In genomic region chr5:121835949-121836691, GRCm38 (mm10) we compare ENCODE assay signal across 8 mouse cellular contexts. TPM values are rescaled to one million over a fixed set of nuclear protein-coding genes. Genes with fewer than 3 reads are reported as not detected.
A peak's percentile ranks its signal among the peaks of the same experiment; 100 is the strongest.
DNase-seq lines count a peak whose midpoint lies in the region; ATAC-seq and TF ChIP-seq lines count a peak whose summit lies in the region.

No protein-coding gene starts in this region.

- peaks cover 55% of the 10 kb centered on the region for H3K79me2 ChIP-seq in C2C12 (ENCODE audit: control insufficient read depth, insufficient read depth)

- peak; percentile 19; the same call in 1 of the 2 replicates for ATAC-seq in forebrain, embryonic 11.5 days (replicated peaks; ENCODE audit: low FRiP score)
- peak; percentile 17; the same call in 1 of the 2 replicates for ATAC-seq in hindbrain, embryonic 15.5 days (ENCODE audit: low FRiP score, low read depth)
- ATAC-seq in liver, embryonic 16.5 days (ENCODE audit: low read depth), result peak; percentile 6
- ATAC-seq in neural tube, embryonic 15.5 days (ENCODE audit: low FRiP score), result peak; percentile 4; the same call in 1 of the 2 replicates

- WGBS in forebrain, embryonic 11.5 days, result under 1% methylated on average over 45 of the region's 51 CpGs
- whole genome bisulfite sequencing in hindbrain, embryonic 15.5 days, result under 1% methylated on average over 48 of the region's 51 CpGs
- WGBS in liver, embryonic 16.5 days (ENCODE audit: insufficient replicate concordance), result under 1% methylated on average over 51 of the region's 51 CpGs
- WGBS in neural tube, embryonic 15.5 days, result under 1% methylated on average over 51 of the region's 51 CpGs

- H3K27ac ChIP-seq in forebrain, embryonic 11.5 days (ENCODE audit: low read depth, low read length), result no peak overlapping the region
- peak overlapping the region; percentile 49 for H3K27ac ChIP-seq in hindbrain, embryonic 15.5 days (replicated peaks)
- H3K27ac ChIP-seq in liver, embryonic 16.5 days (ENCODE audit: low read length), result peak overlapping the region; percentile 92
- peak overlapping the region; percentile 74 for H3K27ac ChIP-seq in neural tube, embryonic 15.5 days (replicated peaks)

- no peaks in the 10 kb centered on the region for H3K27me3 ChIP-seq in C2C12 (ENCODE audit: control insufficient read depth, insufficient read depth, insufficient read length)
- peaks cover 28% of the 10 kb centered on the region for H3K27me3 ChIP-seq in forebrain, embryonic 11.5 days (ENCODE audit: control insufficient read depth, insufficient read depth, low read length)
- peaks cover 24% of the 10 kb centered on the region for H3K27me3 ChIP-seq in hindbrain, embryonic 15.5 days
- peaks cover 9% of the 10 kb centered on the region for H3K27me3 ChIP-seq in liver, embryonic 16.5 days (ENCODE audit: control insufficient read depth, insufficient read depth, low read depth, low read length)
- H3K27me3 ChIP-seq in neural tube, embryonic 15.5 days (replicated peaks), result peaks cover 29% of the 10 kb centered on the region

- no peak for TF ChIP-seq CTCF in C2C12 (IDR thresholded peaks at IDR 0.05; ENCODE audit: control insufficient read depth, insufficient read depth, insufficient read length)

- peaks cover 32% of the 10 kb centered on the region for H3K4me1 ChIP-seq in forebrain, embryonic 11.5 days (replicated peaks; ENCODE audit: control insufficient read depth, insufficient read depth, low read length)
- peaks cover 58% of the 10 kb centered on the region for H3K4me1 ChIP-seq in hindbrain, embryonic 15.5 days (replicated peaks)
- H3K4me1 ChIP-seq in liver, embryonic 16.5 days (ENCODE audit: control insufficient read depth, low read depth, low read length), result peaks cover 64% of the 10 kb centered on the region
- H3K4me1 ChIP-seq in neural tube, embryonic 15.5 days, result peaks cover 62% of the 10 kb centered on the region

- peak overlapping the region; percentile 66 for H3K9ac ChIP-seq in forebrain, embryonic 11.5 days (ENCODE audit: low read length)
- H3K9ac ChIP-seq in hindbrain, embryonic 15.5 days, result peak overlapping the region; percentile 66
- H3K9ac ChIP-seq in liver, embryonic 16.5 days (ENCODE audit: low read depth, low read length), result peak overlapping the region; percentile 82
- peak overlapping the region; percentile 83 for H3K9ac ChIP-seq in neural tube, embryonic 15.5 days (replicated peaks)

- peaks cover 14% of the 10 kb centered on the region for H3K36me3 ChIP-seq in C2C12 (ENCODE audit: control insufficient read depth, insufficient read depth)
- no peaks in the 10 kb centered on the region for H3K36me3 ChIP-seq in forebrain, embryonic 11.5 days (ENCODE audit: control insufficient read depth, insufficient read depth, low read length)
- no peaks in the 10 kb centered on the region for H3K36me3 ChIP-seq in hindbrain, embryonic 15.5 days
- H3K36me3 ChIP-seq in liver, embryonic 16.5 days (ENCODE audit: control insufficient read depth, insufficient read depth), result no peaks in the 10 kb centered on the region
- no peaks in the 10 kb centered on the region for H3K36me3 ChIP-seq in neural tube, embryonic 15.5 days

- H3K79me3 ChIP-seq in C2C12 (ENCODE audit: low read depth), result peaks cover 45% of the 10 kb centered on the region

- no peaks in the 10 kb centered on the region for H3K9me3 ChIP-seq in forebrain, embryonic 11.5 days (ENCODE audit: control insufficient read depth, low read length)
- no peaks in the 10 kb centered on the region for H3K9me3 ChIP-seq in hindbrain, embryonic 15.5 days
- no peaks in the 10 kb centered on the region for H3K9me3 ChIP-seq in liver, embryonic 16.5 days (replicated peaks; ENCODE audit: control insufficient read depth, low read length)
- no peaks in the 10 kb centered on the region for H3K9me3 ChIP-seq in neural tube, embryonic 15.5 days (replicated peaks)

- peak overlapping the region; percentile 79 for H3K4me3 ChIP-seq in C2C12 (ENCODE audit: insufficient read depth, poor library complexity, severe bottlenecking)
- H3K4me3 ChIP-seq in forebrain, embryonic 11.5 days (ENCODE audit: low read depth, low read length), result peak overlapping the region; percentile 63
- peak overlapping the region; percentile 57 for H3K4me3 ChIP-seq in hindbrain, embryonic 15.5 days
- H3K4me3 ChIP-seq in liver, embryonic 16.5 days (ENCODE audit: low read depth, low read length), result peak overlapping the region; percentile 87
- H3K4me3 ChIP-seq in neural tube, embryonic 15.5 days (replicated peaks), result peak overlapping the region; percentile 80

- DNase-seq in embryo, embryonic 11 days, result peak; percentile 44
- no peak for DNase-seq in embryo, embryonic 9.5 days (ENCODE audit: extremely low spot score)
- no peak for DNase-seq in forebrain, embryonic 11.5 days (ENCODE audit: low spot score)
- no peak for DNase-seq in T-cell, adult 2 months (ENCODE audit: low spot score)

- H3K4me2 ChIP-seq in forebrain, embryonic 11.5 days (ENCODE audit: low read depth, low read length, severe bottlenecking), result peak overlapping the region; percentile 92
- H3K4me2 ChIP-seq in hindbrain, embryonic 15.5 days, result peak overlapping the region; percentile 90
- H3K4me2 ChIP-seq in liver, embryonic 16.5 days (ENCODE audit: low read depth, low read length), result peak overlapping the region; percentile 95
- peak overlapping the region; percentile 94 for H3K4me2 ChIP-seq in neural tube, embryonic 15.5 days

- H3ac ChIP-seq in C2C12 (ENCODE audit: control insufficient read depth, insufficient read length, low read depth), result peak overlapping the region; percentile 71

TF ChIP-seq in C2C12, 6 proteins besides CTCF, POLR2A, EP300 and RAD21:
- no peak for TF ChIP-seq MAX (IDR thresholded peaks at IDR 0.05)
- TF ChIP-seq FOSL1 (IDR thresholded peaks at IDR 0.05; ENCODE audit: insufficient read depth, low read length, poor library complexity, severe bottlenecking), result no peak
- TF ChIP-seq USF1 (IDR thresholded peaks at IDR 0.05; ENCODE audit: low read depth), result no peak
- TF ChIP-seq MYOG (IDR thresholded peaks at IDR 0.05; ENCODE audit: control insufficient read depth, extremely low read depth, insufficient read length), result no peak
- no peak for TF ChIP-seq CEBPB (IDR thresholded peaks at IDR 0.05; ENCODE audit: low read depth)
- TF ChIP-seq MYOD1 (IDR thresholded peaks at IDR 0.05; ENCODE audit: control insufficient read depth, insufficient read length, low read depth), result no peak

RNA-seq across cellular contexts. Expression of gene Sh2b3, which starts 1.3 kb away (rescaled TPM):
- 46.2 TPM for polyA plus RNA-seq in C2C12 (2012; fragmentation: generic; extraction: Trizol)
- 9.1 and 9.8 TPM in 2 replicates for polyA plus RNA-seq in forebrain, embryonic 11.5 days (2014; fragmentation: Nextera tagmentation; extraction: Ambion mirVana)
- polyA plus RNA-seq in hindbrain, embryonic 15.5 days (2015; fragmentation: Nextera tagmentation; extraction: Ambion mirVana), result 8.0 TPM in 2 replicates
- 5.1 and 6.1 TPM in 2 replicates for polyA plus RNA-seq in liver, embryonic 16.5 days (2015; fragmentation: Nextera tagmentation; extraction: Ambion mirVana)
- polyA plus RNA-seq in neural tube, embryonic 15.5 days (2015; fragmentation: Nextera tagmentation; extraction: Ambion mirVana), result 7.5 and 9.4 TPM in 2 replicates

RNA-seq across cellular contexts. Expression of gene Pheta1, which starts 12.7 kb away (rescaled TPM):
- polyA plus RNA-seq in C2C12 (2012; fragmentation: generic; extraction: Trizol), result 12.9 TPM
- polyA plus RNA-seq in forebrain, embryonic 11.5 days (2014; fragmentation: Nextera tagmentation; extraction: Ambion mirVana), result 35.7 and 38.4 TPM in 2 replicates
- 40.3 and 42.0 TPM in 2 replicates for polyA plus RNA-seq in hindbrain, embryonic 15.5 days (2015; fragmentation: Nextera tagmentation; extraction: Ambion mirVana)
- 3.9 and 4.0 TPM in 2 replicates for polyA plus RNA-seq in liver, embryonic 16.5 days (2015; fragmentation: Nextera tagmentation; extraction: Ambion mirVana)
- 33.0 and 34.7 TPM in 2 replicates for polyA plus RNA-seq in neural tube, embryonic 15.5 days (2015; fragmentation: Nextera tagmentation; extraction: Ambion mirVana)
